Mouse (Mus musculus): ENCODE measurements around the gene Gatd1. TPM values are rescaled to one million over a fixed set of nuclear protein-coding genes. Genes with fewer than 3 reads are reported as not detected.
"Not testable (repeated sequence)": the region's sequence is repeated elsewhere in the genome, so short reads cannot be mapped to it uniquely, and the experiment has no call there.

Gene Gatd1
- polyA plus RNA-seq, 1 experiment from 2014 or later: 32.2 TPM

- no peak for ATAC-seq (replicated peaks; ENCODE audit: insufficient number of reproducible peaks, low FRiP score, low TSS enrichment)
- Histone ChIP-seq H3K36me3 (ENCODE audit: control insufficient read depth, insufficient read depth, low read length) (peaks cover 13% of the 10 kb centered on the region), H3K27ac (ENCODE audit: low read depth, low read length) (no peak overlapping the region), H3K9ac (ENCODE audit: low read depth, low read length) (no peak overlapping the region), H3K4me2 (no peak overlapping the region), H3K4me1 (ENCODE audit: control insufficient read depth, insufficient read depth, low read length) (0 out of 2 replicates have a peak, but pooled peaks cover 6% of the 10 kb centered on the region), H3K27me3 (ENCODE audit: control insufficient read depth, insufficient read depth, low read length) (no peaks in the 10 kb centered on the region), H3K9me3 (replicated peaks; ENCODE audit: control insufficient read depth, low read length) (no peaks in the 10 kb centered on the region), H3K4me3 (ENCODE audit: low read depth, low read length) (no peak overlapping the region)
- WGBS (ENCODE audit: insufficient replicate concordance): 80% methylated on average over 8 of the region's 8 CpGs
These were observed 3.3 kb downstream of the Gatd1 start for GRCm38 (mm10) chr7:141410631-141411030.

GRCm38 (mm10) chr7:141408833-141409232, 5.1 kb downstream of the Gatd1 start:
- no peaks in the 10 kb centered on the region for H3K27me3 ChIP-seq (ENCODE audit: control insufficient read depth, insufficient read depth, low read length)
- peaks cover 13% of the 10 kb centered on the region for H3K36me3 ChIP-seq (ENCODE audit: control insufficient read depth, insufficient read depth, low read length)
- H3K4me1 ChIP-seq (ENCODE audit: control insufficient read depth, insufficient read depth, low read length): 0 out of 2 replicates have a peak, but pooled peaks cover 3% of the 10 kb centered on the region
- H3K9me3 ChIP-seq (replicated peaks; ENCODE audit: control insufficient read depth, low read length): no peaks in the 10 kb centered on the region
- ATAC-seq (replicated peaks; ENCODE audit: insufficient number of reproducible peaks, low FRiP score, low TSS enrichment): peak; percentile 51
- WGBS (ENCODE audit: insufficient replicate concordance): 19% methylated on average over 11 of the region's 11 CpGs
- H3K4me2 ChIP-seq: no peak overlapping the region
- no peak overlapping the region for H3K9ac ChIP-seq (ENCODE audit: low read depth, low read length)
- no peak overlapping the region for H3K4me3 ChIP-seq (ENCODE audit: low read depth, low read length)
- H3K27ac ChIP-seq (ENCODE audit: low read depth, low read length): no peak overlapping the region

GRCm38 (mm10) chr7:141407670-141408069, 6.3 kb downstream of the Gatd1 start:
- not testable (repeated sequence) for H3K4me3 ChIP-seq (ENCODE audit: low read depth, low read length); H3K27me3 ChIP-seq (ENCODE audit: control insufficient read depth, insufficient read depth, low read length); ATAC-seq (replicated peaks; ENCODE audit: insufficient number of reproducible peaks, low FRiP score, low TSS enrichment); H3K9ac ChIP-seq (ENCODE audit: low read depth, low read length); H3K4me2 ChIP-seq; H3K27ac ChIP-seq (ENCODE audit: low read depth, low read length); H3K4me1 ChIP-seq (ENCODE audit: control insufficient read depth, insufficient read depth, low read length); H3K9me3 ChIP-seq (replicated peaks; ENCODE audit: control insufficient read depth, low read length)
- H3K36me3 ChIP-seq (ENCODE audit: control insufficient read depth, insufficient read depth, low read length): peaks cover 13% of the 10 kb centered on the region
- WGBS (ENCODE audit: insufficient replicate concordance): 93% methylated on average over 7 of the region's 7 CpGs

- H3K27ac ChIP-seq (ENCODE audit: low read depth, low read length): no peak overlapping the region
- peaks cover 20% of the 10 kb centered on the region for H3K36me3 ChIP-seq (ENCODE audit: control insufficient read depth, insufficient read depth, low read length)
- no peak for ATAC-seq (replicated peaks; ENCODE audit: insufficient number of reproducible peaks, low FRiP score, low TSS enrichment)
- no peak overlapping the region for H3K4me3 ChIP-seq (ENCODE audit: low read depth, low read length)
- no peak overlapping the region for H3K9ac ChIP-seq (ENCODE audit: low read depth, low read length)
- no peaks in the 10 kb centered on the region for H3K27me3 ChIP-seq (ENCODE audit: control insufficient read depth, insufficient read depth, low read length)
- no peak overlapping the region for H3K4me2 ChIP-seq
- 0 out of 2 replicates have a peak, but pooled peaks cover 3% of the 10 kb centered on the region for H3K4me1 ChIP-seq (ENCODE audit: control insufficient read depth, insufficient read depth, low read length)
- no peaks in the 10 kb centered on the region for H3K9me3 ChIP-seq (replicated peaks; ENCODE audit: control insufficient read depth, low read length)
- 77% methylated on average over 4 of the region's 4 CpGs for WGBS (ENCODE audit: insufficient replicate concordance)
These were observed 8.5 kb downstream of the Gatd1 start for GRCm38 (mm10) chr7:141405466-141405865.

GRCm38 (mm10) chr7:141403305-141403704, 10.6 kb downstream of the Gatd1 start:
- Histone ChIP-seq H3K27ac (ENCODE audit: low read depth, low read length) (no peak overlapping the region), H3K9ac (ENCODE audit: low read depth, low read length) (no peak overlapping the region), H3K9me3 (replicated peaks; ENCODE audit: control insufficient read depth, low read length) (no peaks in the 10 kb centered on the region), H3K4me3 (ENCODE audit: low read depth, low read length) (no peak overlapping the region), H3K27me3 (ENCODE audit: control insufficient read depth, insufficient read depth, low read length) (no peaks in the 10 kb centered on the region), H3K4me2 (no peak overlapping the region), H3K36me3 (ENCODE audit: control insufficient read depth, insufficient read depth, low read length) (peaks cover 16% of the 10 kb centered on the region), H3K4me1 (ENCODE audit: control insufficient read depth, insufficient read depth, low read length) (no peaks in the 10 kb centered on the region)
- no peak for ATAC-seq (replicated peaks; ENCODE audit: insufficient number of reproducible peaks, low FRiP score, low TSS enrichment)
- WGBS (ENCODE audit: insufficient replicate concordance): 45% methylated on average over 5 of the region's 5 CpGs

GRCm38 (mm10) chr7:141395348-141395747, 18.6 kb downstream of the Gatd1 start:
- Histone ChIP-seq H3K27me3 (ENCODE audit: control insufficient read depth, insufficient read depth, low read length) (no peaks in the 10 kb centered on the region), H3K4me2 (no peak overlapping the region), H3K36me3 (ENCODE audit: control insufficient read depth, insufficient read depth, low read length) (peaks cover 6% of the 10 kb centered on the region), H3K27ac (ENCODE audit: low read depth, low read length) (no peak overlapping the region), H3K9me3 (replicated peaks; ENCODE audit: control insufficient read depth, low read length) (no peaks in the 10 kb centered on the region), H3K4me3 (ENCODE audit: low read depth, low read length) (no peak overlapping the region), H3K4me1 (ENCODE audit: control insufficient read depth, insufficient read depth, low read length) (peaks cover 8% of the 10 kb centered on the region), H3K9ac (ENCODE audit: low read depth, low read length) (no peak overlapping the region)
- 64% methylated on average over 1 of the region's 1 CpGs for WGBS (ENCODE audit: insufficient replicate concordance)
- no peak for ATAC-seq (replicated peaks; ENCODE audit: insufficient number of reproducible peaks, low FRiP score, low TSS enrichment)

GRCm38 (mm10) chr7:141394771-141395170, 19.2 kb downstream of the Gatd1 start:
- Histone ChIP-seq H3K4me3 (ENCODE audit: low read depth, low read length) (no peak overlapping the region), H3K9me3 (replicated peaks; ENCODE audit: control insufficient read depth, low read length) (no peaks in the 10 kb centered on the region), H3K27ac (ENCODE audit: low read depth, low read length) (no peak overlapping the region), H3K4me1 (ENCODE audit: control insufficient read depth, insufficient read depth, low read length) (peaks cover 8% of the 10 kb centered on the region), H3K4me2 (no peak overlapping the region), H3K9ac (ENCODE audit: low read depth, low read length) (no peak overlapping the region), H3K36me3 (ENCODE audit: control insufficient read depth, insufficient read depth, low read length) (peaks cover 5% of the 10 kb centered on the region; the same call in 1 of the 2 replicates), H3K27me3 (ENCODE audit: control insufficient read depth, insufficient read depth, low read length) (no peaks in the 10 kb centered on the region)
- 18% methylated on average over 6 of the region's 6 CpGs for WGBS (ENCODE audit: insufficient replicate concordance)
- ATAC-seq (replicated peaks; ENCODE audit: insufficient number of reproducible peaks, low FRiP score, low TSS enrichment): no peak

GRCm38 (mm10) chr7:141394158-141394557, 19.8 kb downstream of the Gatd1 start:
- 80% methylated on average over 7 of the region's 7 CpGs for WGBS (ENCODE audit: insufficient replicate concordance)
- H3K9ac ChIP-seq (ENCODE audit: low read depth, low read length): no peak overlapping the region

GRCm38 (mm10) chr7:141392552-141393222, 21.2 kb downstream of the Gatd1 start:
- Histone ChIP-seq H3K4me1 (ENCODE audit: control insufficient read depth, insufficient read depth, low read length) (peaks cover 8% of the 10 kb centered on the region), H3K4me2 (peak overlapping the region; percentile 89), H3K9me3 (replicated peaks; ENCODE audit: control insufficient read depth, low read length) (no peaks in the 10 kb centered on the region), H3K36me3 (ENCODE audit: control insufficient read depth, insufficient read depth, low read length) (no peaks in the 10 kb centered on the region), H3K27ac (ENCODE audit: low read depth, low read length) (peak overlapping the region; percentile 90), H3K4me3 (ENCODE audit: low read depth, low read length) (peak overlapping the region; percentile 78), H3K9ac (ENCODE audit: low read depth, low read length) (peak overlapping the region; percentile 79), H3K27me3 (ENCODE audit: control insufficient read depth, insufficient read depth, low read length) (no peaks in the 10 kb centered on the region)
- 26% methylated on average over 9 of the region's 9 CpGs for WGBS (ENCODE audit: insufficient replicate concordance)
- ATAC-seq (replicated peaks; ENCODE audit: insufficient number of reproducible peaks, low FRiP score, low TSS enrichment): no peak; the same call in 1 of the 2 replicates

More at GRCm38 (mm10) chr7:141394158-141394557, 19.8 kb downstream of the Gatd1 start:
- H3K4me2 ChIP-seq: no peak overlapping the region
- H3K4me1 ChIP-seq (ENCODE audit: control insufficient read depth, insufficient read depth, low read length): peaks cover 8% of the 10 kb centered on the region
- H3K27me3 ChIP-seq (ENCODE audit: control insufficient read depth, insufficient read depth, low read length): no peaks in the 10 kb centered on the region
- no peak overlapping the region for H3K27ac ChIP-seq (ENCODE audit: low read depth, low read length)
- peaks cover 5% of the 10 kb centered on the region; the same call in 1 of the 2 replicates for H3K36me3 ChIP-seq (ENCODE audit: control insufficient read depth, insufficient read depth, low read length)
- no peak overlapping the region for H3K4me3 ChIP-seq (ENCODE audit: low read depth, low read length)
- no peaks in the 10 kb centered on the region for H3K9me3 ChIP-seq (replicated peaks; ENCODE audit: control insufficient read depth, low read length)
- no peak for ATAC-seq (replicated peaks; ENCODE audit: insufficient number of reproducible peaks, low FRiP score, low TSS enrichment)

Data from heart, embryonic 11.5 days (tissue).